Mouse (Mus musculus) thymus, postnatal 4 days (tissue): Measurements from ENCODE around the gene Cbl.

Experiments
- DNase-seq: peaks from one replicate; pipeline ENCODE4 v3.0.0; 2021

Cbl gene

GRCm38 (mm10) chr9:44096536-44096935, 137.3 kb downstream of the Cbl start:
- no peak for DNase-seq

DNA sequence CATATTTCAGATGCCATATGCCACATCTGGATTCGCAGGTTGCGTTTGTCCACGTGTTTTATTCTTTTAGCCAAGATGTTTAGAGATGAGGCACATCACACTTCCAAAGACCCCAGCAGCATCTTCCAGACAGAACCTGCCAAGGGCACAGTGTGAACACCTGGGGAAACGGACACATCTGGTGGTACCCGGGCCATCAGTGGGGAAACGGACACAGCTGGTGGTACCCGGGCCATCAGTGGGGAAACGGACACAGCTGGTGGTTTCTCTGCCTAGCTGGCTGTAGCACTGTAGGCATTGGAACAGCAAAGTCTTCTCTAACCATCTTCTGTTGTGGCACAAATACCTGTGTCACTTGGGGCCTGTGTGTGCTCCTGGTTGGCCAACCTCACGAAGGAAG, 138.1 kb downstream of the Cbl start:
- no peak for DNase-seq

GRCm38 (mm10) chr9:44094737-44095136, 139.1 kb downstream of the Cbl start:
- no peak for DNase-seq

DNA sequence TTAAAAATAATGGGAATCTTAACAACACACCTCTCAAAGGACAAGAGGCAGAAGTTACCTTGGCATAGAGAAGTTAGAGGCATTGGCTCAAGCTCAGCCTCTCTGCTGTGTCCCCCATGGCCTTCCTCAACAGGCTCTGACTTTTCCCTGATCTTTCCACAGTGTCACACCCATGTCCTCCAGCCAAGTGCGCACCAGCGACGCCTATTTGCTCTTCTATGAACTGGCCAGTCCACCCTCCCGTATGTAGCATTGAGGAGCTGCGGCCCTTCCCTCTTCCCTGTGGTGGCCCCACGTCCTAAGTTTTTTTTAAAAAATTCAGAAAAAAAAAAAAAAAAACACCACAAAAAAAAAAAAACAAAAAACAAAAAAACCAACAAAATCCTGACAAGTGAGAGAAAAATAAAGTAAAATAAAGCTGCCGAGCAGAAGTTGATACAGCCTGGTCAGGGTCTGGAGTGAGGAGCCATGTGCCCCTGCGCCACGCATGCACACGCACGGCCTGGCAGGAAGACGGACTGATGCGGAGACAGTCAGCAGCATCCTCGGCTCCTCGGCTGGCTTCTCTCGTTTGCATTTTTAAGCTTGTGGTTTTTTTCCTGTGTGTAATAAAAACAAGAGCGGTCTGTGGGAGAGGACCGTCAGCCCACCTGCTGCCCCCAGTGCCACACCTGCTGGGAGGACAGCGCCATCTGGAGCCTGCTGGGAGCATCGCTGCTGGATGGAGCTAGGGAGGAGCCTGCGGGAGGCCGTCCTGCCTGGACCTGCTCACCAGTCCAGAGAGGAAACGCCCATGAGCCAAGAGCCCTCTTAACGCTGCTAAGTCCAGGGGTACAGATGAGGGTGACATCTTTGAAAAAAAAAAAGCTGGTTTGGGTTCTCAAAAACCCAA, 140.0 kb downstream of the Cbl start:
- peak; percentile 94 for DNase-seq
